Mouse (Mus musculus): ENCODE measurements around the gene Cd24a. TPM values are rescaled to one million over a fixed set of nuclear protein-coding genes. Genes with fewer than 3 reads are reported as not detected.

Gene Cd24a
- total RNA-seq (2023), result 10 to 100 TPM in 1 of 2 experiments, 1 to 10 TPM in 1; 5.7 to 10.1 TPM

GRCm38 (mm10) chr10:43577997-43578331 lies at the start of gene Cd24a:
TSS of gene Cd24a (plus strand) at chr10:43578284.

GRCm38 (mm10) chr10:43540442-43541152 lies 37.5 kb upstream of the Cd24a start, which contains the start of gene 1700021F05Rik:
TSS of gene 1700021F05Rik (minus strand) at chr10:43540994.

Other genes with a start within 250 kb of the Cd24a start
- gene Bend3, start 99.5 kb upstream of the Cd24a start, total RNA-seq (2023), result 1 to 10 TPM; 4.6 to 6.5 TPM
- gene Gm9803, start 54.2 kb upstream of the Cd24a start, total RNA-seq (2023), result 1 to 10 TPM in 1 of 2 experiments, not detected in 1; 6.8 TPM
- gene 1700021F05Rik, start 37.3 kb upstream of the Cd24a start, total RNA-seq (2023), result 10 to 100 TPM; 17.4 to 21.1 TPM

Data from monocyte, adult 59 days (primary cell).